Mouse (Mus musculus): Measurements from ENCODE around the gene Srrd. TPM values are rescaled to one million over a fixed set of nuclear protein-coding genes. Genes with fewer than 3 reads are reported as not detected.

Srrd gene
- 21.3 and 21.9 TPM in 2 replicates for polyA plus RNA-seq (2015; fragmentation: Nextera tagmentation; extraction: Ambion mirVana)

- Histone ChIP-seq H3K9ac (replicated peaks; ENCODE audit: low read depth) (peak within 1 kb of the TSS; percentile 76), H3K4me3 (ENCODE audit: low read depth, low read length) (peak within 1 kb of the TSS; percentile 87), H3K4me1 (ENCODE audit: insufficient read depth, low read depth, low read length) (0 out of 2 replicates have a peak, but pooled peaks cover 3% of the 10 kb centered on the region), H3K36me3 (ENCODE audit: insufficient read depth, low read length) (0 out of 2 replicates have a peak, but pooled peaks cover 1% of the 10 kb centered on the region), H3K27me3 (replicated peaks; ENCODE audit: insufficient read depth, low read length) (no peaks in the 10 kb centered on the region), H3K9me3 (ENCODE audit: low read length) (no peaks in the 10 kb centered on the region), H3K27ac (ENCODE audit: low read length) (peak within 1 kb of the TSS; percentile 78), H3K4me2 (replicated peaks; ENCODE audit: low read depth, low read length) (peak within 1 kb of the TSS; percentile 65)
- 2% methylated on average over 52 of the region's 64 CpGs for WGBS
- peak; percentile 80 for DNase-seq (ENCODE audit: low spot score)
- TF ChIP-seq EP300 (IDR thresholded peaks at IDR 0.05) (no peak), CTCF (IDR thresholded peaks at IDR 0.05) (no peak; the same call in 1 of the 2 replicates)
- peak; percentile 86 for ATAC-seq
Measured at GRCm38 (mm10) chr5:112342463-112343204, at the start of gene Srrd, which contains the start of gene Hps4. Gene Srrd (minus strand): TSS chr5:112343040. Gene Hps4 (plus strand): TSS chr5:112343083.

GRCm38 (mm10) chr5:112391676-112392323 is 49.0 kb upstream of the Srrd start:
- Histone ChIP-seq H3K36me3 (ENCODE audit: insufficient read depth, low read length) (no peaks in the 10 kb centered on the region), H3K9ac (replicated peaks; ENCODE audit: low read depth) (no peak overlapping the region), H3K27me3 (replicated peaks; ENCODE audit: insufficient read depth, low read length) (peaks cover 26% of the 10 kb centered on the region), H3K27ac (ENCODE audit: low read length) (no peak overlapping the region), H3K4me3 (ENCODE audit: low read depth, low read length) (no peak overlapping the region), H3K4me2 (replicated peaks; ENCODE audit: low read depth, low read length) (no peak overlapping the region), H3K4me1 (ENCODE audit: insufficient read depth, low read depth, low read length) (no peaks in the 10 kb centered on the region), H3K9me3 (ENCODE audit: low read length) (no peaks in the 10 kb centered on the region)
- no peak for DNase-seq (ENCODE audit: low spot score)
- ATAC-seq = no peak
- TF ChIP-seq EP300 (IDR thresholded peaks at IDR 0.05) (no peak), CTCF (IDR thresholded peaks at IDR 0.05) (no peak)
- WGBS = 57% methylated on average over 27 of the region's 27 CpGs

DNA sequence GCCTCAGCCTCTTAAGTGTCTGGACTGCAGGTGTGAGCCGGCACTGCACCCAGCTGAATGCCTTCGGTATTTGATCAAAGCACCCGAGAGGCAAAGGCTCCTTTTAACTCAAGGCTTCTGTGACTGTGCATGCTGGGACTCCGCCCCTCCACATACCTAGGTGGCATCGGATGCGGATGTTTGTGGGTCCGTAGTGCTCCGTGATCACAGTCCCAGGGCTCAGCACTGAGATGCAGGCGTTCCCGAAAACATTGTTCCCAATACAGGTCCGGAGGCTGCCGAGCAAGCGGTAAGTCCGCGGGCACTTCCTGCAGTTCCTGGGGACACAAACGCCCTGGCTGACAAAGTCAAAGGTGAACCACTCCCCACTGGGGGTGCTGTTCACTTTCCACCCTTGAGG is 48.2 kb upstream of the Srrd start:
- Histone ChIP-seq H3K4me2 (replicated peaks; ENCODE audit: low read depth, low read length) (no peak overlapping the region), H3K4me3 (ENCODE audit: low read depth, low read length) (no peak overlapping the region), H3K4me1 (ENCODE audit: insufficient read depth, low read depth, low read length) (no peaks in the 10 kb centered on the region), H3K36me3 (ENCODE audit: insufficient read depth, low read length) (no peaks in the 10 kb centered on the region), H3K27ac (ENCODE audit: low read length) (no peak overlapping the region), H3K9ac (replicated peaks; ENCODE audit: low read depth) (no peak overlapping the region), H3K27me3 (replicated peaks; ENCODE audit: insufficient read depth, low read length) (peaks cover 26% of the 10 kb centered on the region), H3K9me3 (ENCODE audit: low read length) (no peaks in the 10 kb centered on the region)
- ATAC-seq (no peak), DNase-seq (ENCODE audit: low spot score) (no peak)
- no peak for TF ChIP-seq CTCF (IDR thresholded peaks at IDR 0.05)
- no peak for TF ChIP-seq EP300 (IDR thresholded peaks at IDR 0.05)
- WGBS = 49% methylated on average over 16 of the region's 16 CpGs

GRCm38 (mm10) chr5:112389352-112389751 is 46.5 kb upstream of the Srrd start:
- Histone ChIP-seq H3K4me1 (ENCODE audit: insufficient read depth, low read depth, low read length) (no peaks in the 10 kb centered on the region), H3K9ac (replicated peaks; ENCODE audit: low read depth) (no peak overlapping the region), H3K27ac (ENCODE audit: low read length) (no peak overlapping the region), H3K9me3 (ENCODE audit: low read length) (no peaks in the 10 kb centered on the region), H3K36me3 (ENCODE audit: insufficient read depth, low read length) (no peaks in the 10 kb centered on the region), H3K27me3 (replicated peaks; ENCODE audit: insufficient read depth, low read length) (peaks cover 18% of the 10 kb centered on the region), H3K4me3 (ENCODE audit: low read depth, low read length) (no peak overlapping the region), H3K4me2 (replicated peaks; ENCODE audit: low read depth, low read length) (no peak overlapping the region)
- DNase-seq (ENCODE audit: low spot score) = no peak
- no peak for ATAC-seq
- 80% methylated on average over 9 of the region's 9 CpGs for WGBS
- TF ChIP-seq CTCF (IDR thresholded peaks at IDR 0.05) = no peak
- no peak for TF ChIP-seq EP300 (IDR thresholded peaks at IDR 0.05)

- H3K27me3 ChIP-seq (replicated peaks; ENCODE audit: insufficient read depth, low read length) = no peaks in the 10 kb centered on the region
- no peaks in the 10 kb centered on the region for H3K9me3 ChIP-seq (ENCODE audit: low read length)
- H3K4me3 ChIP-seq (ENCODE audit: low read depth, low read length) = no peak overlapping the region
- no peak for TF ChIP-seq CTCF (IDR thresholded peaks at IDR 0.05)
- no peak for TF ChIP-seq EP300 (IDR thresholded peaks at IDR 0.05)
- no peak overlapping the region for H3K27ac ChIP-seq (ENCODE audit: low read length)
- ATAC-seq (no peak), DNase-seq (ENCODE audit: low spot score) (no peak)
- no peaks in the 10 kb centered on the region for H3K36me3 ChIP-seq (ENCODE audit: insufficient read depth, low read length)
- no peak overlapping the region for H3K4me2 ChIP-seq (replicated peaks; ENCODE audit: low read depth, low read length)
- no peak overlapping the region for H3K9ac ChIP-seq (replicated peaks; ENCODE audit: low read depth)
- H3K4me1 ChIP-seq (ENCODE audit: insufficient read depth, low read depth, low read length) = no peaks in the 10 kb centered on the region
- 65% methylated on average over 2 of the region's 2 CpGs for WGBS
Measured at GRCm38 (mm10) chr5:112385973-112386372, 43.1 kb upstream of the Srrd start.

DNA sequence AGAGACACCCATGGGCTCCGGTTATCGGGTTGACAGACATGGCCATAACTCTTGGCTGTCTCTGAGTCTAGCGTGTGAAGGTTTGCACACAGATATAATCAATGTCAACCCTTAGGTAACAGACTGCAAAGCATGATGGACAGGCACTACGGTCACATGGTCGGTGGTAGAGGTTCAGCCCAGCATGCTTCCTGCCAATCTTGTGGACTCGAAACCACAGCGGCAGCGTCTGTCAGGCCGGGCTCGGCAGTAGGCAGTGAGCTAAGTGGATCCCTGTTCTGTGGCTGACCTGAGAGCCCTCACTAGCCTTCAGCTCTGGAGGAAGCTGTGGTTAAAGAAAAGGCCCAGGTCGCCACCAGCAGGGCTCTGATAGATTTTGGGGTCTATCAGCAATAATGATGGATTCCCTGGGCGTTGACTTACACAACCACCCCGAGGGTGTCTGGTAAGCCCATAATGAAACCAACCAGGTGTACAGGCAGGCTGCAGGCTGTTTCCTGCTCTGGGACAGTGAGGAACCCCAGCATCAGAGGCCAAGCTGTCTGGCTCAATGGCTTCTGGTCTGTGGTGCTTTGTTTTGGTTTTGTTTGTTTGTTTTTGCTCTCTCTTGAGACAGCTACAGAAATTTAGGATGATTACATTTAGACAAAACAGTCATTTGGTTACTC is 42.1 kb upstream of the Srrd start:
- no peak for DNase-seq (ENCODE audit: low spot score)
- no peak overlapping the region for H3K27ac ChIP-seq (ENCODE audit: low read length)
- no peaks in the 10 kb centered on the region for H3K4me1 ChIP-seq (ENCODE audit: insufficient read depth, low read depth, low read length)
- H3K36me3 ChIP-seq (ENCODE audit: insufficient read depth, low read length) = no peaks in the 10 kb centered on the region
- H3K4me2 ChIP-seq (replicated peaks; ENCODE audit: low read depth, low read length) = no peak overlapping the region
- no peak overlapping the region for H3K4me3 ChIP-seq (ENCODE audit: low read depth, low read length)
- no peak for ATAC-seq
- H3K27me3 ChIP-seq (replicated peaks; ENCODE audit: insufficient read depth, low read length) = no peaks in the 10 kb centered on the region
- WGBS = 82% methylated on average over 13 of the region's 13 CpGs
- H3K9me3 ChIP-seq (ENCODE audit: low read length) = no peaks in the 10 kb centered on the region
- TF ChIP-seq EP300 (IDR thresholded peaks at IDR 0.05) (no peak), CTCF (IDR thresholded peaks at IDR 0.05) (no peak)
- H3K9ac ChIP-seq (replicated peaks; ENCODE audit: low read depth) = no peak overlapping the region
